Comparison of ENCODE assay signal across 7 mouse cellular contexts in the genomic region with DNA sequence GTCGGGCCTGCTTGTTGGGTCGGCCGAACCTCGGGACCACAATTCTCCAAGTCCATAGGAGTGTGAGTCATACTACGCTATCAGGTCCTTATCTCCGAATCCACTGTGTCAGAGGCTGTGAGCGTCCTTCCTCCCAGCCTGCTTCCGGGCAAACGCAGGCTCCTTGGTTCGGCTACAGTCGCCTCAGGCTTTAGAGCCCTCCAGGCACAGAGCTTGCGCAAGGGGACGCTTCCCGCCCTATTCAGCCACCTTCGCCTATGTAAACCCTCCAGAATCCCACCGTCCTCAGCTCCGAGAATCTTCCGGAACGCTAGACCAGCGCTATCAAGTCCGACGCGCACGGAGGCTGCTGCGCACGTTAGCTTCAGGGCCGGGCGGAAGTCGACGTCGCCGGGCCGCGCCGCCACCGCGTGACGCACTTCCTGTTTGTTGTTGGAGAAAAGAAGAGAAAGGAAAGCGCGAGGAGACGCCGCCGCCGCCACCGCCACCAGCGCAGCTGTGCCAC. TPM values are rescaled to one million over a fixed set of nuclear protein-coding genes. Genes with fewer than 3 reads are reported as not detected.
DNase-seq lines count a peak whose midpoint lies in the region; ATAC-seq lines count a peak whose summit lies in the region.

TSS of gene Dnajb6 (plus strand) at position 132 of the 505 bp plus-strand sequence.
TSS of gene Gm5129 (minus strand) at position 380 of the 505 bp plus-strand sequence.

- no peaks in the 10 kb centered on the region for H3K27me3 ChIP-seq in intestine, embryonic 15.5 days (replicated peaks)
- no peaks in the 10 kb centered on the region for H3K27me3 ChIP-seq in midbrain, embryonic 10.5 days (ENCODE audit: low read depth, poor library complexity, severe bottlenecking)

- WGBS in intestine, embryonic 15.5 days, result under 1% methylated on average over 46 of the region's 46 CpGs
- under 1% methylated on average over 46 of the region's 46 CpGs for WGBS in midbrain, embryonic 10.5 days

- H3K36me3 ChIP-seq in intestine, embryonic 15.5 days, result no peaks in the 10 kb centered on the region
- H3K36me3 ChIP-seq in midbrain, embryonic 10.5 days, result no peaks in the 10 kb centered on the region

- H3K4me2 ChIP-seq in intestine, embryonic 15.5 days (replicated peaks), result peak within 1 kb of the TSS; percentile 54

- intact Hi-C loops in gastrocnemius, postnatal 36 days (cut with DNase I), result loop anchor here (10.0 kb wide), 1 partner anchor 279 kb away; the partner anchor contains the start of gene Il6
- intact Hi-C loops in left cerebral cortex, postnatal 25 days (cut with DNase I), result loop anchor here (5.0 kb wide), 1 partner anchor 168 kb away; the partner anchor contains the start of gene Ube3c

- peak; percentile 98 to 99 for DNase-seq in adrenal gland, adult 18-20 months (ENCODE audit: low spot score in 2 of 2)
- DNase-seq in embryo, embryonic 11 days, result peak; percentile 96
- peak; percentile 95 to 98 for DNase-seq in gastrocnemius, postnatal 36 days
- peak; percentile 99 to 100 for DNase-seq in left cerebral cortex, postnatal 25 days (ENCODE audit: low spot score in 2 of 2)
- DNase-seq in midbrain, embryonic 10.5 days (ENCODE audit: low spot score), result peak; percentile 96
- peak; percentile 97 for DNase-seq in right cerebral cortex, postnatal 4 days

- peak within 1 kb of the TSS; percentile 74 for H3K9ac ChIP-seq in intestine, embryonic 15.5 days

- peaks cover 12% of the 10 kb centered on the region for H3K4me1 ChIP-seq in intestine, embryonic 15.5 days (replicated peaks)
- H3K4me1 ChIP-seq in midbrain, embryonic 10.5 days, result peaks cover 32% of the 10 kb centered on the region

- H3K9me3 ChIP-seq in intestine, embryonic 15.5 days, result no peaks in the 10 kb centered on the region
- no peaks in the 10 kb centered on the region for H3K9me3 ChIP-seq in midbrain, embryonic 10.5 days (replicated peaks)

- peak within 1 kb of the TSS; percentile 58 for H3K4me3 ChIP-seq in intestine, embryonic 15.5 days (replicated peaks)
- peak within 1 kb of the TSS; percentile 98 for H3K4me3 ChIP-seq in midbrain, embryonic 10.5 days

- ATAC-seq in intestine, embryonic 15.5 days, result peak; percentile 97

- peak within 1 kb of the TSS; percentile 96 for H3K27ac ChIP-seq in intestine, embryonic 15.5 days
- peak within 1 kb of the TSS; percentile 95 for H3K27ac ChIP-seq in midbrain, embryonic 10.5 days (replicated peaks)

RNA-seq across cellular contexts. Expression of gene Dnajb6, which starts in this region (rescaled TPM):
- 100 to 1,000 TPM; 118 to 146 TPM for total RNA-seq in adrenal gland, adult 18-20 months (2021)
- total RNA-seq in gastrocnemius, postnatal 36 days (2021), result 10 to 100 TPM; 62.7 to 66.2 TPM
- polyA plus RNA-seq in intestine, embryonic 15.5 days (2015; fragmentation: Nextera tagmentation; extraction: Ambion mirVana), result 108 and 138 TPM in 2 replicates
- 100 to 1,000 TPM; 165 to 179 TPM for total RNA-seq in left cerebral cortex, postnatal 25 days (2021)
- 173 and 191 TPM in 2 replicates for polyA plus RNA-seq in midbrain, embryonic 10.5 days (2016; fragmentation: Nextera tagmentation; extraction: Ambion mirVana)

RNA-seq across cellular contexts. Expression of gene Gm5129, which starts in this region (rescaled TPM):
- 1 to 10 TPM in 1 of 2 experiments, not detected in 1; 1.9 TPM for total RNA-seq in adrenal gland, adult 18-20 months (2021)
- not detected for total RNA-seq in gastrocnemius, postnatal 36 days (2021)
- not detected in 2 replicates for polyA plus RNA-seq in intestine, embryonic 15.5 days (2015; fragmentation: Nextera tagmentation; extraction: Ambion mirVana)
- 1 to 10 TPM in 1 of 2 experiments, not detected in 1; 2.0 TPM for total RNA-seq in left cerebral cortex, postnatal 25 days (2021)
- polyA plus RNA-seq in midbrain, embryonic 10.5 days (2016; fragmentation: Nextera tagmentation; extraction: Ambion mirVana), result not detected in 2 replicates

Comparison
In these comparisons a context has a peak if more than half of its experiments do, and no peak if none do; other contexts are left out.
1. Peak in every context shown above with its lines: DNase-seq, ATAC-seq, H3K4me3 ChIP-seq and H3K27ac ChIP-seq.